Mouse (Mus musculus) testis, adult 2 months (tissue): ENCODE measurements at regions not wholly inside any gene's neighbourhood (a gene's known extent, or its start where the extent isn't known, plus 50 kb on each side); places are given as distances from the start of the nearest gene placed in this dataset.

Experiments
- H3K27ac ChIP-seq: fragments of 200-500 bp; 2 replicates; pipeline ENCODE4 v1.5.1; 2012; ENCODE audit warnings: low read depth, low read length; ENCODE audit not compliant: control insufficient read depth, insufficient read depth
- H3K27me3 ChIP-seq: fragments of 200-500 bp; 2 replicates; pipeline ENCODE4 v1.6.1; 2012; ENCODE audit warnings: mild to moderate bottlenecking, low read length, moderate library complexity; ENCODE audit not compliant: control insufficient read depth, insufficient read depth
- H3K36me3 ChIP-seq: fragments of 200-500 bp; 2 replicates; pipeline ENCODE4 v1.6.1; 2012; ENCODE audit warnings: mild to moderate bottlenecking, low read length; ENCODE audit not compliant: control insufficient read depth, insufficient read depth
- H3K4me1 ChIP-seq: fragments of 200-500 bp; 2 replicates; pipeline ENCODE4 v1.6.1; 2012; ENCODE audit warnings: low read length; ENCODE audit not compliant: control insufficient read depth, insufficient read depth
- H3K4me3 ChIP-seq: fragments of 200-500 bp; 2 replicates; pipeline ENCODE4 v1.5.1; 2012; ENCODE audit warnings: low read depth, mild to moderate bottlenecking, low read length, moderate library complexity, mixed read lengths; ENCODE audit not compliant: control insufficient read depth
- CTCF ChIP-seq: fragments of 200-500 bp; IDR thresholded peaks from 2 replicates; pipeline ENCODE4 v1.5.1; 2012; ENCODE audit warnings: low read depth, mild to moderate bottlenecking, inconsistent platforms, low read length, moderate library complexity; ENCODE audit not compliant: control insufficient read depth, insufficient read depth, insufficient replicate concordance
- POLR2A ChIP-seq: fragments of 200-500 bp; IDR thresholded peaks from 2 replicates; pipeline ENCODE4 v1.6.1; 2012; ENCODE audit warnings: low read depth, mild to moderate bottlenecking, inconsistent platforms, low read length, moderate library complexity; ENCODE audit not compliant: control insufficient read depth

DNA sequence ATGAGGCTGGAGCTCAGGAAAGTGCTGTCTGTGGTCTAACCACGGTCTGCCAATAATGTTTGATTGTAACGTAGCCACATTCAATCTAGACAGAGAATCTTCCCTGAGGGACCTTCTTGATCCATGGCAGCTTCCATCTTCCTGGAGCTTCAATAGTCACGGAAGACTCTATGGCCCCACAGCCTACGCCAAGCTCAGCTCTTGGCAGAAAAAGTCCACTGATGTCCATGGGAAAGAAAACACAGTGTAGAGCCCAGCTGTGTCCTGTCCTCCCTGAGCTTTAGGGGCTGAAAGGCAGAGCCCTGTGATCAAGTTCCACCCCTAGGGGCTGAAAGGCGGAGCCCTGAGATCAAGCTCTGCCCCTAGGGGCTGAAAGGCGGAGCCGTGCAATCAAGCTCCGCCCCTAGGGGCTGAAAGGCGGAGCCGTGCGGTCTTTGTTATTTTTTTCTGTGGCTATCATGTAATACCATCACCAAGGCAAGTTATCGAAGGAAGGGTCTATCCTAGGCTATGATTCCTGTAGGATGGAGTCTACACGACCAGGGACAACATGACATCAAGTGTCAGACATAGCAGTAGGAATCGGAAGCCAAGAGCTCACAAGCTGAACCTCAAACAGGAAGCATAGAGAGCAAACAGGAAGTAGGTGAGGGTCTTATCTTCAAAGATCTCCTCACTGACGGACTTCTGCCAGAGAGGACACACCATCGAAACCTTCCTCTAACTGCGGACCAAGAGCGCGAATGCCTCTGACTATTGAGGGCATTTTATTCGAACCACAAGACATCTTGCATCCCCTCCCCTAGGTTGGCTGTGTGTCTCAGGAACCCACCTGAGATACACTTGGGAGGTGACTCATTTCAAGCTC lies 81.4 kb downstream of the Gm26897 start:
- H3K4me1 ChIP-seq, result no peaks in the 10 kb centered on the region; the same call in 1 of the 2 replicates
- no peak overlapping the region for H3K4me3 ChIP-seq
- H3K27me3 ChIP-seq, result no peaks in the 10 kb centered on the region
- H3K27ac ChIP-seq, result no peak overlapping the region
- no peaks in the 10 kb centered on the region for H3K36me3 ChIP-seq
- TF ChIP-seq CTCF (no peak), POLR2A (no peak)

DNA sequence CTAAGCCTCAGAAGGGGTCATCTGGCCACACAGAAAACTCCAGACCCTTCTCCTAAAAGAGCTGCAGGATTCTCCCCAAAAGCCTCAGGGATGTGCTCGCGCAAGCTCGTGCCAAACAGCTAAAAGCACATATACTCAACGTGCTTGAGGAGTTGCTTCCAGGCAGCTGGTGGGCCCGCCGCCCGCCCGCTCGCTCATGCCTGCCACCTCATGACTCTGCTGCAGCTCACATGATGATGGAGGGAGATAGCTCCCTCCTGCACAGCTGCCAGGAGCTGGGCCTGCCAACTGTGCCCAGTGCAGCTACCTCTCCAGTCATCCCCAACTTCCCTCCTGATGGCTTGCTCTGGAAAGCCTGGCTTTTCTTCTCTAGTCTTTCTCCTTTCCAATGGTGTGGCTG lies 87.2 kb downstream of the Gm26897 start:
- H3K27me3 ChIP-seq, result no peaks in the 10 kb centered on the region

DNA sequence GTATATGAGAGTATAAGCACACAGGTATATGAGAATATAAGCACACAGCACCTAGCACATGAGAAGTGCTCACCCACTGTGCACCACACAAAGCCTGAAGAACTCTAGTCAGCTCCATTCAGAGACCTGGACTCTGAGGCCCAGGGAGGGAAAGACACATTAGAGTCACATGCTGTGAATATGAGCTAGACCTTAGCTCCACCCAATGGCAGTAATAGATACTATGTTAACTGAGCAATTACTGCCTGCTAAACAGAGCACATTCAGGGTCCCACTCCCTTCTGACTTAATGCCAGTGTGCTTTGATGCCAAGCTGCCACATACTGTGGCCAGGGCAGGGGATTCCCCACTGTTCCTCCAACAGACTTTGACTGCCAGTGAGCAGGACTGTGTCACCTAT lies 89.2 kb downstream of the Gm26897 start:
- TF ChIP-seq CTCF (no peak), POLR2A (no peak)
- Histone ChIP-seq H3K27me3 (no peaks in the 10 kb centered on the region), H3K36me3 (no peaks in the 10 kb centered on the region), H3K27ac (no peak overlapping the region), H3K4me1 (no peaks in the 10 kb centered on the region), H3K4me3 (no peak overlapping the region)

More for the DNA sequence above, 87.2 kb downstream of the Gm26897 start:
- no peak overlapping the region for H3K27ac ChIP-seq
- no peak overlapping the region for H3K4me3 ChIP-seq
- TF ChIP-seq POLR2A (no peak), CTCF (no peak)
- H3K36me3 ChIP-seq, result no peaks in the 10 kb centered on the region
- no peaks in the 10 kb centered on the region for H3K4me1 ChIP-seq

DNA sequence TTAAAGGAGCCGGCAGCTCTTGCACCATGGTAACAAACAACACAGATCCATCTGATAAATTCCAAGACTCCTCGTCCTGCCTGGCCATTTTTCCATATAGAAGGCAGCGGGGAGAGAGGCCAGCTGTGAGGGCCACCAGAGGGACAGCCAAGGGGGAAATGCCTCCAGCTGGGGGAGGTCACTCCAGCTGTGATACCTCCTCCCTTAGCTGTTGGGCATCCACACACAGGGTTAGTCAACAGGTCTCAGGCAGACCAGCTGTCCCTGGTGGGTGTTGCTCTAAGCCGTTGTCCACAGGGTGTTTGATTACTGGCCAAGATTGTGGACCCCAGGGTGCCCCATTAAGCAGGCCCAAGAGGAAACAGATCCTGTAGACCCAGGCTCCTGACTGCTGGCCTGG lies 89.7 kb downstream of the Gm26897 start:
- Histone ChIP-seq H3K4me3 (no peak overlapping the region), H3K27me3 (no peaks in the 10 kb centered on the region), H3K4me1 (no peaks in the 10 kb centered on the region), H3K36me3 (no peaks in the 10 kb centered on the region), H3K27ac (no peak overlapping the region)
- TF ChIP-seq CTCF (no peak), POLR2A (no peak)

DNA sequence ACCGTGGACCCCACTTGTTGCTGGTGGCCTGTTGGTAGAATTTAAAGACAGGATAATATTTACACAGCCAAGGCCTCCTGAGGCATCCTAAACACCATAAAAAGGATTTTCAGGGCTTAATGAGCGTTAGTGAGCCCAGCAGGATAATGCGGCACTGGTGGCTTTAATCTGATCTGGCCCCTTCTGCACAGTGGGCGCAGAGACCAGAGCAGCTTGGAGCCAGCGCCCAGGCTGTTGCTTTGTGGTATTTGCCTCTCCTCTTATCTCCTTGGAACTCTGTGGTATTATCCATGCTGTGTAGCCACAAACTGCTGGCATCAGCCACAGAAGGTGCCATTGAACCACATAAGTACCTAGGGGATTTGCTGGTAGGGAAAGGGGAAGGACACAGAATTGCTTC lies 90.1 kb downstream of the Gm26897 start:
- no peaks in the 10 kb centered on the region for H3K4me1 ChIP-seq
- H3K36me3 ChIP-seq, result no peaks in the 10 kb centered on the region
- H3K27ac ChIP-seq, result no peak overlapping the region
- no peak overlapping the region for H3K4me3 ChIP-seq
- TF ChIP-seq CTCF (no peak), POLR2A (no peak)
- H3K27me3 ChIP-seq, result no peaks in the 10 kb centered on the region

DNA sequence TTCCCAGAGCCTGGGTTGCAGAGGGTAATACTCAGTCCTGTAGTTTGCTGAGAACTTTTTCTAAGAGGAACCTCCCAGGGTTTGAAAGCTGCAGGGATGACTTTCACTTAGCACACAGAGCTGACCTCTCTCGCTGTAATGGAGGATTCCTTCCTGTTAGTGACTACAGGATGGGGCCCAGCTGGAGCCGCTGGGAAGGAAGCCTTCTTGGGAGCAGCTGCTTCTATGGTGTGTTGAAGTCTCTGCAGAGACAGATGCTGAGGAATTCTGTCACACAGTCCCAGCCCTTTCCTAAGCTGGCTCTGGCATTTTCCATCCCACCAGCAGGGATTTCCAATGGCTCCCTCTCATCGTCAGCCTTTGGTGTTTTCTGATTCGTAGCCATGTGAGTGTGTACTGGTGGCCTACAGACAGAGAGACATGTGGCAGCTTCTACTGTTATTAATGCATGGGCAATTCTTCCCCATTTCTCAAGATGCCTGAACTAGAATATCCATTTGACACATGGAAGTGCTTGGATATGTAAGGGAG lies 90.9 kb downstream of the Gm26897 start:
- Histone ChIP-seq H3K4me3 (no peak overlapping the region), H3K36me3 (no peaks in the 10 kb centered on the region), H3K4me1 (no peaks in the 10 kb centered on the region), H3K27me3 (no peaks in the 10 kb centered on the region), H3K27ac (no peak overlapping the region)
- TF ChIP-seq CTCF, result no peak
- no peak for TF ChIP-seq POLR2A

DNA sequence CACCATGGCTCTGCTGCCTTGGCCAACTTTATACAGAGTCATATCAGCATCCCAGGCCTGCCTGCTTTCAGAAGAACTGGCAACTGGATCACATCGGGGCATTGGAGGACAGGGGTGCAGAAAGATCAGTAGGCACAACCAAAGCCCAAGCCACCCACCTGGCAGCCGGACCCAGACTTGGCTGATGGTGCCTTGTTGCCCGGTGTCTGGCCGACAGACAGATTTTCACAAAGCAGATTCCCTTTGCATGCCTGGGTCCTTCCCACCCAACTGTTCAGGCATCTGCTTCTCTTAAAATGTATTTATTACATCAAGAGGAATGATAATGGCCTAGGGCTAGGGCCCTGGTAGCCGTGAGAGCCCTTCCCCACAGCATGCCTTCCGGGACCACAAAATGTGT lies 96.2 kb downstream of the Gm26897 start:
- Histone ChIP-seq H3K36me3 (no peaks in the 10 kb centered on the region), H3K4me3 (no peak overlapping the region), H3K4me1 (no peaks in the 10 kb centered on the region), H3K27me3 (no peaks in the 10 kb centered on the region), H3K27ac (no peak overlapping the region)
- TF ChIP-seq CTCF, result no peak
- no peak for TF ChIP-seq POLR2A
